Mouse (Mus musculus) left cerebral cortex, postnatal 4 days (tissue): ENCODE results near the gene Znrf1. TPM values are rescaled to one million over a fixed set of nuclear protein-coding genes. Genes with fewer than 3 reads are reported as not detected.

ENCODE experiments used
- DNase-seq: peaks from one replicate; pipeline ENCODE4 v3.0.0-alpha.2; 2022
- intact Hi-C: fragments of 180-260 bp; cut with DNase I; formaldehyde crosslinking; loops from one replicate; pipeline ENCODE4 v1.15.1; 2025
- total RNA-seq, 2 experiments: library from RNA; stranded (reverse); gene quantifications; 2 replicates each; pipeline ENCODE4 v1.2.3; 2021

Znrf1 gene
- total RNA-seq, 2 experiments from 2014 or later = 191 to 204 TPM

GRCm38 (mm10) chr8:111594951-111595350, 59.1 kb downstream of the Znrf1 start:
- no peak for DNase-seq
- intact Hi-C loops = no loop called here

- intact Hi-C loops = no loop called here
- DNase-seq = no peak
Measured at GRCm38 (mm10) chr8:111595712-111596484, 60.0 kb downstream of the Znrf1 start.

GRCm38 (mm10) chr8:111596485-111596821, 60.6 kb downstream of the Znrf1 start:
- DNase-seq = no peak
- intact Hi-C loops = no loop called here

- no peak for DNase-seq
- intact Hi-C loops = no loop called here
Measured at GRCm38 (mm10) chr8:111597310-111597709, 61.4 kb downstream of the Znrf1 start.

GRCm38 (mm10) chr8:111599707-111600444, 64.0 kb downstream of the Znrf1 start:
- DNase-seq = no peak
- intact Hi-C loops = no loop called here

GRCm38 (mm10) chr8:111602050-111602449, 66.2 kb downstream of the Znrf1 start:
- intact Hi-C loops = no loop called here
- DNase-seq = peak; percentile 73

GRCm38 (mm10) chr8:111604986-111605385, 69.1 kb downstream of the Znrf1 start:
- no peak for DNase-seq
- intact Hi-C loops = no loop called here

GRCm38 (mm10) chr8:111606961-111607360, 71.1 kb downstream of the Znrf1 start:
- intact Hi-C loops = no loop called here
- no peak for DNase-seq

- intact Hi-C loops = no loop called here
- DNase-seq = no peak
Measured at GRCm38 (mm10) chr8:111607414-111607813, 71.5 kb downstream of the Znrf1 start.

- intact Hi-C loops = no loop called here
- no peak for DNase-seq
Measured at GRCm38 (mm10) chr8:111613181-111613580, 77.3 kb downstream of the Znrf1 start.

- intact Hi-C loops = no loop called here
- DNase-seq = no peak
Measured at GRCm38 (mm10) chr8:111614786-111615701, 79.1 kb downstream of the Znrf1 start.

GRCm38 (mm10) chr8:111617812-111618211, 81.9 kb downstream of the Znrf1 start:
- intact Hi-C loops = no loop called here

GRCm38 (mm10) chr8:111618273-111618672, 82.4 kb downstream of the Znrf1 start:
- intact Hi-C loops = no loop called here
- no peak for DNase-seq

More at GRCm38 (mm10) chr8:111617812-111618211, 81.9 kb downstream of the Znrf1 start:
- no peak for DNase-seq

- intact Hi-C loops = loop anchor here (10.0 kb wide), 1 partner anchor 155 kb away; no protein-coding TSS in a partner anchor
Measured at GRCm38 (mm10) chr8:111619936-111620335, 84.0 kb downstream of the Znrf1 start.

GRCm38 (mm10) chr8:111622104-111622503, 86.2 kb downstream of the Znrf1 start:
- intact Hi-C loops = loop anchor here (10.0 kb wide), 1 partner anchor 157 kb away; no protein-coding TSS in a partner anchor
- no peak for DNase-seq

More at GRCm38 (mm10) chr8:111619936-111620335, 84.0 kb downstream of the Znrf1 start:
- DNase-seq = no peak

- intact Hi-C loops = loop anchor here (10.0 kb wide), 1 partner anchor 158 kb away; no protein-coding TSS in a partner anchor
- DNase-seq = peak; percentile 45
Measured at GRCm38 (mm10) chr8:111622553-111622952, 86.7 kb downstream of the Znrf1 start.

- intact Hi-C loops = loop anchor here (10.0 kb wide), 1 partner anchor 159 kb away; no protein-coding TSS in a partner anchor
- no peak for DNase-seq
Measured at GRCm38 (mm10) chr8:111624081-111624852, 88.4 kb downstream of the Znrf1 start.

GRCm38 (mm10) chr8:111624853-111625221, 88.9 kb downstream of the Znrf1 start:
- DNase-seq = no peak
- intact Hi-C loops = loop anchor here (5.0 to 10.0 kb wide), 2 partner anchors 88 to 160 kb away; partner anchors contain the start of gene Znrf1

- intact Hi-C loops = loop anchor here (5.0 to 10.0 kb wide), 2 partner anchors 89 to 161 kb away; partner anchors contain the start of gene Znrf1
Measured at GRCm38 (mm10) chr8:111625694-111626527, 90.0 kb downstream of the Znrf1 start.

More at GRCm38 (mm10) chr8:111625694-111626527, 90.0 kb downstream of the Znrf1 start:
- peak; percentile 72 for DNase-seq
